Mouse (Mus musculus) erythroid progenitor cell, adult 5-6 weeks (primary cell): ENCODE results near the gene Mettl23. TPM values are rescaled to one million over a fixed set of nuclear protein-coding genes. Genes with fewer than 3 reads are reported as not detected.
"Not testable (repeated sequence)": the region's sequence is repeated elsewhere in the genome, so short reads cannot be mapped to it uniquely, and the experiment has no call there.

ENCODE experiments used
- ATAC-seq: replicated peaks from 2 replicates; pipeline ENCODE4 v1.8.0; 2016; ENCODE audit warnings: moderate number of reproducible peaks, mild to moderate bottlenecking, moderate TSS enrichment, inconsistent platforms; ENCODE audit not compliant: poor library complexity, low FRiP score, severe bottlenecking
- total RNA-seq, 2 experiments: library from RNA; stranded (forward) in 1 of 2; stranded (reverse) in 1 of 2; fragments of 150-400 nt in 1 of 2; fragments of 186-747, 209-891 nt in 1 of 2; gene quantifications; 2 replicates each; pipeline versions ENCODE4 v1.2.3 to v1.2.4; 2015 to 2017; ENCODE audit warnings: low replicate concordance in 2 of 2

Mettl23 gene
- total RNA-seq, 2 experiments from 2014 or later: 17.8 to 60.4 TPM

DNA sequence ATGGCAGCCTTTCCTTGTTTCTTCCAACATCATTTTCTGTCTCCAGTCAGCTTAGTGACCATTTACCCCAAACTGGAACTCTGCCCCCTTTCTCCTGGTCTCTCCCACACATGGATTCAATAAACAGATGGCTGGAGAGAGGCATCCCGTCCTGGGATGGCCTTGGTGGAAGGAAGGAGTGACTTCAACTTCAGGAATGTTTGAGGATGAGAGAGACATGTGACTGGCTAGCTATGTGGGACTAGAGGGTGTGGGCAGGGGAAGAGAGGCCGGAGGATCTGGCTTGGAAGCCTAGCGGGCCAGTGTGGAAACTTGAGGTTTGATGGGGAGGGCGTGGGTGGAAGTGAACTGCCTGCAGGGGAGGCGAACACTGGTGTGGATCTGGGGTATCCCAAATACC is 26.3 kb upstream of the Mettl23 start:
- no peak for ATAC-seq

DNA sequence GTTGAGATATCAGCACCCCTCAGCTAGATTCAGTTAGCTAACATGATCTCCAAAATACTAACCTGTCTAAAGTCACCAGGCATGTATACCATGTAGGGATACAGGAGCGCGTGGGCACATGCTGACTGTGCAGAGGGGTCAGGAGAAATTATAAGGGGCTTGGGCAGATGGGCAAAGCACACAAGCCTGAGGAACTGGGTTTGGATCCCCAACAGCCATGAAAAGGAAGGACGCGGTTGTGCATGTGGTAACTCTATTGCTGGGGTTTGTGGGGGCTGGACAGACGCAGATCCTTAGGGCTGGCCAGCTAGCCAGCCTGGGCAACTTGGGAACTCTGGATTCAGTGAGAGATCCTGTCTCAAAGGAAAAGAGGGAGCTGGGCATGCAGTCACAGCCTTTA is 25.5 kb upstream of the Mettl23 start:
- ATAC-seq: no peak

DNA sequence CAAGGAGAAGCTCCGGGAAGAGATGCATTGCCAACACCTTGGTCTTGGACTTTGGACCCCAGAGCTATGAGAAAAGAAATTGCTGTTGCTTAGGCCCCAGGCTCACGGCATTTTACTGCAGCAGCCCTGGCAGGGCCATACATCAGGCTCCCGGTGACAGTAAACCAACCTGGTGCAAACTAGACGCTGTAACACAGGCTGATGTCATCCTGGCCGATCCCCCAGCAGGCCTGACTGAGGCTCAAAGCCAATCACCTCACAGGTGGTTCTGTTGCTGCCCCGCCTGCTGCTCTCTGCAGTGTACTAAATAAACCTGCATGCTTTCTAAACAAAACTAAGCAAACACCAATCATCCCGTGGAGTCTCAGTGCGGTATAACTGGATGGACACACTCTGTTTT is 24.4 kb upstream of the Mettl23 start:
- ATAC-seq: no peak

- ATAC-seq: no peak
These were observed 23.0 kb upstream of the Mettl23 start for GRCm38 (mm10) chr11:116819932-116820593.

- ATAC-seq: no peak
These were observed 21.8 kb upstream of the Mettl23 start for GRCm38 (mm10) chr11:116821057-116821940.

DNA sequence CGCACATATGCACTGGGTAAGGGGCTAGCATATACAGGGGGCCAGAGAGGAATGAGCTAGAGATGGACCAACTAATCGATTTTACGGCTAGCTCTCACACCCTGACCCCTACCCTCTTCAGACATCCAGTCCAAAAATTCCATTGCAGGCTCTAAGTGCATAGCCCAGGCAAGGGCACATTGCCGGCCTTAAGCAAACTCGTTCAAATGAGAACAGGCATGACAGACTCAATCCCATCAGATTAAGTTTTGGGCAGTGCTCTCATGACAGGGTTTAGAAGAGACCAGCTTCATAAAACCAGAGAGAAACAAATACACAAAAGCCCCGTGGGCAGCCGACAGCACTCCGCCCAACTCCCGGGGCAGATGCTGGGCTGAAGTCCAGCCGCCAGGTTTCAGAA is 20.9 kb upstream of the Mettl23 start:
- ATAC-seq: no peak

- no peak for ATAC-seq
These were observed 20.5 kb upstream of the Mettl23 start for GRCm38 (mm10) chr11:116822626-116823025.

GRCm38 (mm10) chr11:116823255-116823654 is 19.8 kb upstream of the Mettl23 start:
- ATAC-seq: no peak

DNA sequence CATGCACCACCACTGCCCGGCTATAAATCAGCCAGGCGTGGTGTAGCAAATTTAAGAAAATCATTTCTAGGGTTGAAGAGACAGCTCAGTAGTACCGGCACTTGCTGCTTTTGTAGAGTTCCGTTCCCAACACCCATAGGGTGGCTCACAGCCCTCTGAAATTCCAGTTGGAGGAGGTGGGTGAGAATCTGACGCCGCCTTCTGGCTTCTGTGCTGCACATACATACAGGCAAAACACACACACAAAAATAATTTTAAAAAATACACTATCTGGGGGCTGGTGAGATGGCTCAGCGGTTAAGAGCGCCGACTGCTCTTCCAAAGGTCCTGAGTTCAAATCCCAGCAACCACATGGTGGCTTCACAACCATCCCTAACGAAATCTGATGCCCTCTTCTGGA is 19.2 kb upstream of the Mettl23 start:
- not testable (repeated sequence) for ATAC-seq

GRCm38 (mm10) chr11:116825230-116825629 is 17.8 kb upstream of the Mettl23 start:
- ATAC-seq: no peak

GRCm38 (mm10) chr11:116826550-116827504 is 16.3 kb upstream of the Mettl23 start:
- no peak for ATAC-seq

- no peak for ATAC-seq
These were observed 15.4 kb upstream of the Mettl23 start, which contains the start of gene Mxra7 for GRCm38 (mm10) chr11:116827534-116828165. TSS of gene Mxra7 (minus strand) at chr11:116828046.

- ATAC-seq: no peak
These were observed 10.8 kb upstream of the Mettl23 start for GRCm38 (mm10) chr11:116832172-116832685.

- no peak for ATAC-seq
These were observed 8.1 kb upstream of the Mettl23 start for GRCm38 (mm10) chr11:116834954-116835353.

GRCm38 (mm10) chr11:116836283-116836682 is 6.8 kb upstream of the Mettl23 start:
- no peak for ATAC-seq

GRCm38 (mm10) chr11:116837441-116837840 is 5.6 kb upstream of the Mettl23 start:
- ATAC-seq: no peak

DNA sequence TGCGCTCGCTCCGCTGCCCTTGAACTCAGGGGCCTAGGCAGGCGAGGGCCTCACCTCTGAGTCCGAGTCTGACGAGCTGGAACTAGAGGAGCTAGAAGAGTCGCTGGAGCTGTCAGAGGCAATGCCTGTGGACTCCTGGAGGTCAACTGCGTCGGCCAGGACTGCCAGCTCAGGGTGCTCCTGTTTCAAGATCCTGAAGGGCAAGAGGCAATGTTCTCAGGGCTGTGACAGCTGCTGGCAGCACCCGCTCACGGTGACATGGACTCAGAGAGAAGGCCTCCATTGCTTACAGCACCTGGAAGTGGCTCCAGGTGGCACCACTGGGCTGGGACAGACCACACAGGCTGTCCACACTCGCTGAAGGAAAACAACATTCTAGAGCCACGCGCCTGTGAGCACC is 4.1 kb upstream of the Mettl23 start:
- no peak for ATAC-seq

DNA sequence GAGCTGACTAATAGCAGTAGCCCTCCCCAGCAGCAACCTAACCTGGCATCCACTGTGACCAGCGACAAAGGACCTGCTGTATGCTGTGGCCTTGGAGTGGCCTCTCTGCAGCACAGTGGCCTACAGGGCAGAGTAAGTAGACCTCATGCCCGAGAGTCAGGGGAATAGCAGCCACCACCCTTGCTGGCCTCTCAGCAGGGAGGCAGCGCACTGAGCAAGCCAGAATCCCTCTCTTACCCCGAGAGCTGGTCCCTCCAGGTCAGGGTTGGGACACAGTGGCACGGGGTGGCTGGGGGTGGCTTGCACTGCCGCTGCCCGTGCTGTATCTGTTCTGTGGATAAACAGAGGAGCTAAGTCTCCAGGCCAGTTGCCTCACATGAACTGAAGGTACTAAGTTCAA is 3.5 kb upstream of the Mettl23 start:
- no peak for ATAC-seq

GRCm38 (mm10) chr11:116840748-116841147 is 2.3 kb upstream of the Mettl23 start:
- ATAC-seq: no peak
